In genomic region chr3:55539811-55540293, GRCm38 (mm10) we compare ENCODE assay signal across 11 mouse cellular contexts.
DNase-seq lines count a peak whose midpoint lies in the region; ATAC-seq lines count a peak whose summit lies in the region.
"Had no signal": no experiment of that assay in that cellular context is flagged by ENCODE, and none has a peak within 500 bp of the region (broad histone marks: within the 10 kb centered on the region; RNA-seq: fewer than 3 reads in every experiment).

No protein-coding gene starts in this region.

- no peak overlapping the region for H3K4me3 ChIP-seq in liver, embryonic 11.5 days (ENCODE audit: low read depth, low read length)
- H3K4me3 ChIP-seq: embryonic facial prominence, embryonic 15.5 days had no signal

- WGBS in liver, embryonic 11.5 days = 86% methylated on average over 12 of the region's 12 CpGs

- intact Hi-C loops in left cerebral cortex, postnatal 4 days (cut with DNase I) = no loop called here
- intact Hi-C loops in left cerebral cortex, postnatal 36 days (cut with DNase I) = no loop called here

- no peaks in the 10 kb centered on the region for H3K27me3 ChIP-seq in liver, embryonic 11.5 days (replicated peaks; ENCODE audit: control insufficient read depth, insufficient read depth, low read length)
- H3K27me3 ChIP-seq: embryonic facial prominence, embryonic 15.5 days had no signal

- peak; percentile 28 for DNase-seq in gastrocnemius, postnatal 10 days
- no peak for DNase-seq in gastrocnemius, postnatal 4 days (ENCODE audit: low spot score in 2 of 2)
- peak; percentile 85 for DNase-seq in left cerebral cortex, postnatal 4 days
- no peak for DNase-seq in left cerebral cortex, postnatal 36 days (ENCODE audit: low spot score in 2 of 2)
- DNase-seq in cerebellum, postnatal 25 days = peak; percentile 59 to 70
- no peak for DNase-seq in liver, embryonic 11.5 days (ENCODE audit: low spot score)
- DNase-seq: lung, postnatal 14 days; thymus, adult 2 months had no signal

- H3K4me1 ChIP-seq in liver, embryonic 11.5 days (replicated peaks; ENCODE audit: control insufficient read depth, insufficient read depth, low read length) = peaks cover 18% of the 10 kb centered on the region

- no peak overlapping the region for H3K4me2 ChIP-seq in liver, embryonic 11.5 days
- H3K4me2 ChIP-seq: embryonic facial prominence, embryonic 15.5 days had no signal

- H3K27ac ChIP-seq in liver, embryonic 11.5 days (ENCODE audit: low read depth, low read length) = no peak overlapping the region

- H3K9me3 ChIP-seq in liver, embryonic 11.5 days (ENCODE audit: control insufficient read depth, low read length) = no peaks in the 10 kb centered on the region
- H3K9me3 ChIP-seq: embryonic facial prominence, embryonic 15.5 days had no signal

- no peaks in the 10 kb centered on the region for H3K36me3 ChIP-seq in liver, embryonic 11.5 days (ENCODE audit: control insufficient read depth, insufficient read depth, low read length)
- H3K36me3 ChIP-seq: embryonic facial prominence, embryonic 15.5 days had no signal

- ATAC-seq in megakaryocyte-erythroid progenitor cell, adult 5-6 weeks (replicated peaks; ENCODE audit: low FRiP score, low TSS enrichment, poor library complexity, severe bottlenecking) = peak; percentile 54
- no peak for ATAC-seq in liver, embryonic 11.5 days (replicated peaks; ENCODE audit: low FRiP score)
- no peak for ATAC-seq in monocyte, adult 5-6 weeks (replicated peaks; ENCODE audit: insufficient number of reproducible peaks, low FRiP score, low TSS enrichment, poor library complexity, severe bottlenecking)

- H3K9ac ChIP-seq in liver, embryonic 11.5 days (ENCODE audit: low read depth, low read length) = no peak overlapping the region
- H3K9ac ChIP-seq: embryonic facial prominence, embryonic 15.5 days had no signal

Comparison
In these comparisons a context has a peak if more than half of its experiments do, and no peak if none do; other contexts are left out.
1. DNase-seq: peak in gastrocnemius, postnatal 10 days (single experiment), left cerebral cortex, postnatal 4 days (single experiment) and cerebellum, postnatal 25 days (2 of 2); none in gastrocnemius, postnatal 4 days (0 of 2), left cerebral cortex, postnatal 36 days (0 of 2) and liver, embryonic 11.5 days (single experiment).